In the genomic region with DNA sequence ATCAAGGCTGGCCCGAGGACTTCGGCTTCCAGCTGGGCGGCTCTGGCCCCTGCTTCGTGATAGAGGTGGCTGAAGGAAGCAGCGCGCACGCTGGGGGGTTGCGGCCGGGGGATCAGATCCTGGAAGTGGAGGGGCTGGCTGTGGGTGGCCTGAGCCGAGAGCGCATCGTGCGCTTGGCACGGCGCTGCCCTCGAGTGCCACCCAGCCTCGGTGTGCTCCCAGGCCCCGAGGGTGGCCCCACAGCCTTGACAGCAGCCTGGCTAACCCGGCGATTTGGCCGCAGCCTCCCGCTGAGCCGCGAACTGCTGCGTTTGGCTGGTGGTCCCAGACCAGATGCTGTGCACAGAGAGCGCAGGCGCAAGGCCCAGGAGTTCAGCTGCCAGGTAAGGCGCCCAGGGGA, we compare ENCODE assay signal across 10 mouse cellular contexts. TPM values are rescaled to one million over a fixed set of nuclear protein-coding genes. Genes with fewer than 3 reads are reported as not detected.
A peak's percentile ranks its signal among the peaks of the same experiment; 100 is the strongest.
DNase-seq lines count a peak whose midpoint lies in the region; ATAC-seq lines count a peak whose summit lies in the region.
"Had no signal": no experiment of that assay in that cellular context is flagged by ENCODE, and none has a peak within 500 bp of the region (broad histone marks: within the 10 kb centered on the region; RNA-seq: fewer than 3 reads in every experiment).

No protein-coding gene starts in this region.

- peaks cover 43% of the 10 kb centered on the region for H3K27me3 ChIP-seq in heart, embryonic 15.5 days
- peaks cover 6% of the 10 kb centered on the region; the same call in 1 of the 2 replicates for H3K27me3 ChIP-seq in hindbrain, embryonic 11.5 days (ENCODE audit: control insufficient read depth, insufficient read depth, low read length)
- H3K27me3 ChIP-seq in midbrain, embryonic 15.5 days (replicated peaks): peaks cover 10% of the 10 kb centered on the region; the same call in 1 of the 2 replicates

- H3K4me2 ChIP-seq in heart, embryonic 15.5 days: peak overlapping the region; percentile 51
- H3K4me2 ChIP-seq in hindbrain, embryonic 11.5 days (replicated peaks; ENCODE audit: low read depth, low read length): peak overlapping the region; percentile 32
- peak overlapping the region; percentile 37 for H3K4me2 ChIP-seq in midbrain, embryonic 15.5 days

- H3K9ac ChIP-seq in heart, embryonic 15.5 days: no peak overlapping the region
- 0 out of 2 replicates have a peak overlapping the region, but pooled peaks have one; percentile 15 for H3K9ac ChIP-seq in hindbrain, embryonic 11.5 days (ENCODE audit: low read depth, low read length)
- H3K9ac ChIP-seq in midbrain, embryonic 15.5 days: no peak overlapping the region

- DNase-seq in heart, adult 9 months (ENCODE audit: low spot score in 2 of 2): no peak
- peak; percentile 27 for DNase-seq in hindbrain, embryonic 11.5 days (ENCODE audit: low spot score)
- DNase-seq in spleen, postnatal 14 days (ENCODE audit: low spot score in 2 of 2): no peak
- no peak for DNase-seq in gastrocnemius, adult 18-20 months (ENCODE audit: low spot score)
- DNase-seq in gastrocnemius, postnatal 36 days: no peak
- DNase-seq: right cerebral cortex, postnatal 14 days had no signal

- H3K4me3 ChIP-seq in heart, embryonic 15.5 days: peak overlapping the region; percentile 24
- H3K4me3 ChIP-seq in hindbrain, embryonic 11.5 days (ENCODE audit: low read depth, low read length): peak overlapping the region; percentile 4; the same call in 1 of the 2 replicates
- peak overlapping the region; percentile 16; the same call in 1 of the 2 replicates for H3K4me3 ChIP-seq in midbrain, embryonic 15.5 days

- ATAC-seq in heart, embryonic 15.5 days (replicated peaks; ENCODE audit: insufficient number of reproducible peaks, insufficient read depth, low FRiP score, low read depth): no peak
- peak; percentile 15; the same call in 1 of the 2 replicates for ATAC-seq in common myeloid progenitor, adult 5-6 weeks (replicated peaks; ENCODE audit: low read depth, poor library complexity, severe bottlenecking)
- ATAC-seq in hindbrain, embryonic 11.5 days (ENCODE audit: low FRiP score): no peak
- ATAC-seq in midbrain, embryonic 15.5 days (replicated peaks): no peak

- no peaks in the 10 kb centered on the region for H3K9me3 ChIP-seq in heart, embryonic 15.5 days (replicated peaks)
- H3K9me3 ChIP-seq in hindbrain, embryonic 11.5 days (ENCODE audit: control insufficient read depth, low read length): no peaks in the 10 kb centered on the region
- H3K9me3 ChIP-seq in midbrain, embryonic 15.5 days: no peaks in the 10 kb centered on the region

- H3K36me3 ChIP-seq in heart, embryonic 15.5 days: no peaks in the 10 kb centered on the region
- H3K36me3 ChIP-seq in hindbrain, embryonic 11.5 days (ENCODE audit: control insufficient read depth, insufficient read depth, low read length): no peaks in the 10 kb centered on the region
- no peaks in the 10 kb centered on the region for H3K36me3 ChIP-seq in midbrain, embryonic 15.5 days (replicated peaks)

- intact Hi-C loops in gastrocnemius, postnatal 36 days (cut with DNase I): no loop called here

- peaks cover 6% of the 10 kb centered on the region; the same call in 1 of the 2 replicates for H3K4me1 ChIP-seq in heart, embryonic 15.5 days (replicated peaks)
- H3K4me1 ChIP-seq in hindbrain, embryonic 11.5 days (replicated peaks; ENCODE audit: control insufficient read depth, insufficient read depth, low read length): peaks cover 2% of the 10 kb centered on the region; the same call in 1 of the 2 replicates
- peaks cover 5% of the 10 kb centered on the region; the same call in 1 of the 2 replicates for H3K4me1 ChIP-seq in midbrain, embryonic 15.5 days

- no peak overlapping the region for H3K27ac ChIP-seq in heart, embryonic 15.5 days
- no peak overlapping the region for H3K27ac ChIP-seq in hindbrain, embryonic 11.5 days (ENCODE audit: low read depth, low read length)
- no peak overlapping the region for H3K27ac ChIP-seq in midbrain, embryonic 15.5 days

- 3% methylated on average over 28 of the region's 28 CpGs for WGBS in heart, embryonic 15.5 days
- 3% methylated on average over 28 of the region's 28 CpGs for WGBS in hindbrain, embryonic 11.5 days
- 4% methylated on average over 28 of the region's 28 CpGs for WGBS in midbrain, embryonic 15.5 days

RNA-seq across cellular contexts. Expression of a gene that starts 0.4 kb away (rescaled TPM):
- polyA plus RNA-seq in heart, embryonic 15.5 days (2015; fragmentation: Nextera tagmentation; extraction: Ambion mirVana): 0.06 TPM in 1 of 2 replicates, not detected in the other
- not detected in 2 replicates for total RNA-seq in common myeloid progenitor, adult 5-6 weeks (2017)
- 0.42 and 0.49 TPM in 2 replicates for polyA plus RNA-seq in hindbrain, embryonic 11.5 days (2014; fragmentation: Nextera tagmentation; extraction: Ambion mirVana)
- polyA plus RNA-seq in midbrain, embryonic 15.5 days (2015; fragmentation: Nextera tagmentation; extraction: Ambion mirVana): 0.33 and 0.44 TPM in 2 replicates
- total RNA-seq in gastrocnemius, adult 18-20 months (2021): not detected
- not detected for total RNA-seq in gastrocnemius, postnatal 36 days (2021)
- total RNA-seq: CH12.LX had no signal

RNA-seq across cellular contexts. Expression of a gene that starts 28.5 kb away (rescaled TPM):
- 49.8 and 56.0 TPM in 2 replicates for polyA plus RNA-seq in heart, embryonic 15.5 days (2015; fragmentation: Nextera tagmentation; extraction: Ambion mirVana)
- total RNA-seq in common myeloid progenitor, adult 5-6 weeks (2017): 35.8 and 36.3 TPM in 2 replicates
- polyA plus RNA-seq in hindbrain, embryonic 11.5 days (2014; fragmentation: Nextera tagmentation; extraction: Ambion mirVana): 75.1 and 80.2 TPM in 2 replicates
- polyA plus RNA-seq in midbrain, embryonic 15.5 days (2015; fragmentation: Nextera tagmentation; extraction: Ambion mirVana): 73.5 and 79.0 TPM in 2 replicates
- 10 to 100 TPM; 34.7 to 38.1 TPM for total RNA-seq in gastrocnemius, adult 18-20 months (2021)
- 10 to 100 TPM; 34.1 to 38.2 TPM for total RNA-seq in gastrocnemius, postnatal 36 days (2021)

RNA-seq across cellular contexts. Expression of a gene that starts 42.4 kb away (rescaled TPM):
- polyA plus RNA-seq in heart, embryonic 15.5 days (2015; fragmentation: Nextera tagmentation; extraction: Ambion mirVana): 18.7 and 25.7 TPM in 2 replicates
- 13.7 and 22.0 TPM in 2 replicates for total RNA-seq in common myeloid progenitor, adult 5-6 weeks (2017)
- polyA plus RNA-seq in hindbrain, embryonic 11.5 days (2014; fragmentation: Nextera tagmentation; extraction: Ambion mirVana): 34.1 and 42.9 TPM in 2 replicates
- 32.2 and 33.5 TPM in 2 replicates for polyA plus RNA-seq in midbrain, embryonic 15.5 days (2015; fragmentation: Nextera tagmentation; extraction: Ambion mirVana)
- total RNA-seq in gastrocnemius, adult 18-20 months (2021): 10 to 100 TPM; 10.5 to 12.6 TPM
- total RNA-seq in gastrocnemius, postnatal 36 days (2021): 10 to 100 TPM in 1 of 2 experiments, 1 to 10 TPM in 1; 8.9 to 10.3 TPM

RNA-seq across cellular contexts. Expression of a gene that starts 46.1 kb away (rescaled TPM):
- polyA plus RNA-seq in heart, embryonic 15.5 days (2015; fragmentation: Nextera tagmentation; extraction: Ambion mirVana): 217 and 221 TPM in 2 replicates
- total RNA-seq in common myeloid progenitor, adult 5-6 weeks (2017): 75.4 and 96.4 TPM in 2 replicates
- 189 and 202 TPM in 2 replicates for polyA plus RNA-seq in hindbrain, embryonic 11.5 days (2014; fragmentation: Nextera tagmentation; extraction: Ambion mirVana)
- 123 TPM in 2 replicates for polyA plus RNA-seq in midbrain, embryonic 15.5 days (2015; fragmentation: Nextera tagmentation; extraction: Ambion mirVana)
- total RNA-seq in gastrocnemius, adult 18-20 months (2021): 10 to 100 TPM; 32.2 to 32.5 TPM
- 10 to 100 TPM; 29.6 to 33.2 TPM for total RNA-seq in gastrocnemius, postnatal 36 days (2021)
